Mouse (Mus musculus): Measurements from ENCODE around the gene Slc35b3.

The Slc35b3 gene

GRCm38 (mm10) chr13:38938433-38938832 lies 22.2 kb downstream of the Slc35b3 start:
- no peak for DNase-seq (ENCODE audit: low spot score in 2 of 2)

DNA sequence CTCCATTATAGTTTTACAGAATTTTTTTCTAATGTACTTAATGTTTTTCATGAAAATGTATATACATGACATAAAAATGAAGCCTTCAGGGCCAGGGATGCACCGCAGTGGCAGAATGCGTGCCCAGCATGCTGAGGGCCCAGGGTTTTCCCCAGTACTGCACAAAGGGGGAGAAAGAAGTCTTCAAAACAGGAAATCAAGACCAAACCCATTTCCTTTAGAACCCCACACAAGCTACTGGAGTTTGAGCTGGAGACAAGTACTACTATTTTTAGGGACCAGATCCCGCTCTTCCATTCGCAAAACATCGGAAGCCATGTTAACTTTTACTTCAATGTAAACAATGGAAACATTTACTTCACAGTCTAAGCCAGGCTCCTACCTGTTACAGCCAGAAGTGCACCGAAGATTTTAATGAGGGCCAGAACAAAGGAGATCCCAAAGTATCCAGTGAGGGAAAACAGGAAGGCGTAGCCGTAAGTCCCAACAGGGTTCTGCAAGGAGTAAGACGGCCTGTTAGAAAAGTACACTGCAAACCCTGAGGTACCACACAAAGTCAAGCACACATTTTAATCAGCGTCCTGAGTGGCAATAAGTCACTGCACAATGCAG lies 23.7 kb downstream of the Slc35b3 start:
- no peak for DNase-seq (ENCODE audit: low spot score in 2 of 2)

DNA sequence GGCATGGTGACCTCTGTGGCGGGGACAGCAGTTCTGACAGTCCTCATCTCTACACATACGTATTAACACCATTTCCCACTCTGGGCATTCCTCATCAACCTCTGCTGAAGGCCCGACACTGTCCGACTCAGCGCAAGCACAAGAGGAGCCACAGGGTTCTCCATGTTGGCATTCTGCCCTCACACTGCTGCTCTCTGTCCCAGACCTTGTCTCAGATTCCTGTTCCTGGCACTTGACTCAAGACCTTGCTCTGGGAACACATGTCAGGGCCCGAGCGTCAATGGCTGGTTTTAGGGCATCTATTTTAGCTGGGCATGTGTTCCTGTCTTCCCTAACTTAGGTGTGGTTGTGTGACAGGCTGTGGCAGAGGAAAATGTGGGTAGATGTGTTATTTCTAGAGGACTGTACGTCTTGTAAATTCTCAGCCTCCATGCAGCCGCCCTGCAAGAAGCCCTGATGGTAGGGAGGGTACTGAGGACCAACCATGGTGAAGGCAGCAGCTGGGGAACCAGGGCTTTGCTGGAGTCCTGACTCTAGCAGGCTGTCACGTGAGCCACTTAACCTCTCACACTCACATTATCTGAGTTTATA lies 24.7 kb downstream of the Slc35b3 start:
- no peak for DNase-seq (ENCODE audit: low spot score in 2 of 2)

- DNase-seq (ENCODE audit: low spot score in 2 of 2), result no peak
Measured at GRCm38 (mm10) chr13:38929843-38930578, 30.7 kb downstream of the Slc35b3 start.

DNA sequence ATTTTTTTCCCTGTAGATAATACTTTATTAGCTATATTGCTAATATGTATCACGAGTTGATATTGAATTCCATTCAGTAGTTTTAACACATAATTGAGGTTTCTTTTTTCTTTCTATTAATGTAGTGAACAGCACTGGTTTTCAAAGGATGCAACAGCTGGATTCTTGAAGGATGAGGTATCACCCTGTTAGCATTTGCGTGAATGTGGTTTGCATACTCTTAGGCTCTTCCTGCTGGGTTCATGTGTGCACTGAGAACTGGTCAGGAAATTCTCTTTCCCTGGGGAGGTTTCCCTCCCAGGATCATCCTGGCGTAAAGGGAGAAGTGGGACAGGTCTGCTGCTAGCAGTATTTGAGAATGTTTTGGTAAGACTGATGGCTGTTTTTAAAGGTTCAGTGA lies 38.0 kb downstream of the Slc35b3 start:
- no peak for DNase-seq (ENCODE audit: low spot score in 2 of 2)

DNA sequence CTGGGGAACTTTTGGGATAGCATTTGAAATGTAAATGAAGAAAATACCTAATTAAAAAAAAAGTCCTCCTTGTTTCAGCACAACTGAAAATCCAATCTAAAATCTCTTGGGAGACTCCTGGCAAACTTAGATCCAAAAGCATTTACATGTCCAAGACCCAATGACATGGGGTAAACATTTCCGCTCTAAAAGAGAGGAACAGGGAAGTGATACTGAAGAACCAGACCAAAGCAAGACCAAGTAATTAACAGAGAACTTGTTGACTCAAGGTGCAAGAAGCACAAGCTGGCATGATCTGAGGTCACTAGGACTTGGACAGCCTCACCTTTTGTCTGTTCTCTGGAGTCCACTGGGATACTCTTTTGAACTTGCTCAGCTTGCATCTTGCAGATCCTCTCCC lies 39.4 kb downstream of the Slc35b3 start:
- DNase-seq (ENCODE audit: low spot score in 2 of 2), result no peak

DNA sequence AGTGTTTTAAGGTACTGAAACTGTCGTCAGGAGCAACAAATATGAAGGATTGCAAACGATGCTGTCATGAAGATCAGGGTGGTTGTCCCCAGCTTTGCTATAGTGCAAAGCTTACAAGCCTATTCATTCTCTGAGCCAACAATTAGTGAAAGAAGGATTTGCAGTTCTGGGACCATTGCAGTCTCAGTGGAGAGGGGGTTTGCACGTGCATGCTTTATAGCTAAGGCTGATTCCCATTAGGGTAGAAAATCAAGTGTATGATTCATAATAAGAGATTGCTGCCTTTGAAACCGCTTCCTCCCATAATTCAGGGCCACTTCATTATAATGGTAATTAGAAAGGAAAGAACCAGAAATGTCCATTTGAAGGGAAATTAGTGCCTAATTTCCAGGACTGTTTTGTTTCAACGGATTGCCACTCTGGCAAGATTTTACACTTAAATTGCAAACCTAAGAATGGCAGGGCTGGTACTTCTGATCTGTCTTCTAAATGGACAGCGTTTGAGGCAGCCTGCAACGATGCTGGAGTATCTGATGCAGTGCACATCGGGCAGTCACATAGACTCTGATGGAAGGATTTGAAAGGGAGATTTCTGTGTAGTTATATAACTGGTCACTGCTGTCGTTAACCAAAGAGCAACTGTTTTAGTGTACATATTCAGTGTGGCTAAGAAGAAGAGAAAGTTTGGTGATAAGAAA lies 42.3 kb downstream of the Slc35b3 start:
- DNase-seq (ENCODE audit: low spot score in 2 of 2), result no peak

DNA sequence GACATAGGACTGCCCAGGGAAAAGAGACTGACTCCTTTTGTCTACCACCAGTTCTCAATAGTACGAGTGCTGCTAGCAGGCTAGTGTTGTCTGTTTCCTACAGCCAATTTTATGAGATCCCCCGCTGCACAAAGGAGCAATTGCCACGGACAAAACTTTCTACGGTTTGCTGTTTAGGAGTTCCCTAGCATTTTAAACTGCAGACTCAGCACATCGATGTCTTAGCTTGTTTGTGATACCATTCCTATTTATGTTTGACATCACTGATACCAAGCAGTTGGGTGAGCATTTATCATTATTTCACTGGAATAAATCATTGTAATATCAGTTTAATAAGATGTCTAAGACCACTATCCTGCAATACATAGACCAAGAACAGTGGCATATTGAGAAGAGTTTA lies 43.1 kb downstream of the Slc35b3 start:
- no peak for DNase-seq (ENCODE audit: low spot score in 2 of 2)

DNA sequence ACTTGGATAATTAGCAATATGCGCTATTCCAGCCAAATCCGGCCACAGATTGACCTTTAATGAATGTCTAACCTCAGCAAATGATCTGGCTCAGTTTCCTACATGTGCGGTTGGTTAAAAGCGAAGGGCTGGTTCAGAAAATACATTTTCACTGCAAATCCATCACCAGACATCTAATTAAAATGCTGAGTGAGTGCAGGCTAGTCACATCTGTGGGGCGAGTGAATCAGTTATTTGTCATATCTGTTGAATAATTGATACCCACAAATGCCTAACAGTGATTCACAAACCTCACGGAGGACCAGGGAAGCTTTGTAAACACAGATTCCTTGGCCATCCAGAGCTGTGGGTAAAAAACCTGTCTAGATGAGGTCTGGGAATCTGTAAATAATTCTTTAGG lies 45.9 kb downstream of the Slc35b3 start:
- DNase-seq (ENCODE audit: low spot score in 2 of 2), result no peak

GRCm38 (mm10) chr13:38892364-38892763 lies 68.3 kb downstream of the Slc35b3 start:
- no peak for DNase-seq (ENCODE audit: low spot score in 2 of 2)

All from spleen, postnatal 10 days (tissue).